Mouse (Mus musculus): Measurements from ENCODE around the gene Orai3. TPM values are rescaled to one million over a fixed set of nuclear protein-coding genes. Genes with fewer than 3 reads are reported as not detected.

Orai3 gene
- polyA plus RNA-seq, 1 experiment, result 24.1 TPM

DNA sequence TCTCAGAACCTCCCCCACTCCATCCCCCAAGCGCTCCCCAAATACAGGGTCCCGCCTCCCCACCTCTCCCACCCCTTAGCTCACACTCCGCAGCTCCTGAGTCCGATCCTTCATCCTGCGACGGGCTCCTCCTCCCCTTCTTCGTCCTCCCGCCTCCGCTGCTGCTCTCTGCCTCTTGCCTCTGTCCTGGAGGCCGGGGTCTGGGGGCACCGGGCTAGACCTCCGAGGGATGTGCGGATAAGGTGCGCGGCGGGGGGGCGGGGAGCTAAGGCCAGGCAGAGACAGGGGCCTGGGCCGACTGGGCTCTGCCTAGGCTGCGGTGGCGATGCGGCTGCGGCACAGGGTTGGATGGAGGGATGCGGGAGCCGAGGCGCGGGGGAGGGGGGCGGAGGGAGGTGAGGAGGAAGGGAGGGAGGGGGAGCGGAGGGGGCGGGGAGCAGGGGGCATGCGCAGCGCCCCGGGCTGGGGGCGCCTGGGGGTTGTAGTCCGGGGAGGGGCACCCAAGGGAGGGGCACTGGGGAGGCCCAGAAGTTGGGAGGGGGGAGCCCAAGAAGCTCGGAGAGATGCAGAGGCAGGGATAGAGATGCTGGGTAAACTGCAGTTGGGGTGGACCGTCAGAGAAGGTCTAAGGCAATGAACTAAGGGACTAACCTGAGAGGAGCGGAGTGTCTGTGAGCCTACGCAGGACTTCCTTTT lies 54.7 kb downstream of the Orai3 start, which contains the start of the genes Stx4a and Stx1b:
Gene Stx4a, plus strand, starts transcription at position 119 of the 696 bp plus-strand sequence.
Gene Stx1b, minus strand, starts transcription at position 374 of the 696 bp plus-strand sequence.
- H3K4me1 ChIP-seq (ENCODE audit: control insufficient read depth, insufficient read depth, low read length), result peaks cover 17% of the 10 kb centered on the region
- 2% methylated on average over 35 of the region's 38 CpGs for WGBS
- peak; percentile 83 to 87 for DNase-seq
- H3K27me3 ChIP-seq (ENCODE audit: control insufficient read depth, insufficient read depth, low read length), result no peaks in the 10 kb centered on the region
- peak within 1 kb of the TSS; percentile 94 for H3K4me3 ChIP-seq (replicated peaks; ENCODE audit: insufficient read depth, low read depth, low read length)
- TF ChIP-seq CTCF (IDR thresholded peaks at IDR 0.05; ENCODE audit: borderline replicate concordance, insufficient read depth, low read depth, low read length), result no peak
- peak; percentile 27; the same call in 1 of the 2 replicates for TF ChIP-seq POLR2A (IDR thresholded peaks at IDR 0.05; ENCODE audit: borderline replicate concordance, insufficient read depth, low read length)
- H3K27ac ChIP-seq (ENCODE audit: insufficient read depth, low read length), result peak within 1 kb of the TSS; percentile 89

Other genes starting within 250 kb of the Orai3 start
- gene Tmem265, start 208.4 kb upstream of the Orai3 start, polyA plus RNA-seq (2012; rRNA removed), result not detected in 2 replicates
- gene Phkg2, start 196.5 kb upstream of the Orai3 start, polyA plus RNA-seq (2012; rRNA removed), result 159 and 161 TPM in 2 replicates
- gene Ccdc189, start 181.2 kb upstream of the Orai3 start, polyA plus RNA-seq (2012; rRNA removed), result 10.1 and 12.2 TPM in 2 replicates
- 53.7 and 56.2 TPM in 2 replicates for gene Rnf40, start 181.0 kb upstream of the Orai3 start, polyA plus RNA-seq (2012; rRNA removed)
- gene Zfp629, start 154.0 kb upstream of the Orai3 start, polyA plus RNA-seq (2012; rRNA removed), result 22.4 and 22.7 TPM in 2 replicates
- gene Bcl7c, start 60.9 kb upstream of the Orai3 start, polyA plus RNA-seq (2012; rRNA removed), result 33.3 and 36.1 TPM in 2 replicates
- gene Ctf1, start 57.1 kb upstream of the Orai3 start, polyA plus RNA-seq (2012; rRNA removed), result 6.4 and 6.5 TPM in 2 replicates
- not detected in 2 replicates for gene Ctf2, start 37.6 kb upstream of the Orai3 start, polyA plus RNA-seq (2012; rRNA removed)
- gene Fbxl19, start 25.3 kb upstream of the Orai3 start, polyA plus RNA-seq (2012; rRNA removed), result 35.2 and 37.8 TPM in 2 replicates
- 23.1 and 25.5 TPM in 2 replicates for gene Setd1a, start 6.9 kb downstream of the Orai3 start, polyA plus RNA-seq (2012; rRNA removed)
- gene Gm49388, start 15.8 kb downstream of the Orai3 start, polyA plus RNA-seq (2012; rRNA removed), result 0.46 and 0.47 TPM in 2 replicates
- gene Hsd3b7, start 30.8 kb downstream of the Orai3 start, polyA plus RNA-seq (2012; rRNA removed), result 30.4 and 39.6 TPM in 2 replicates
- gene Stx4a, start 54.5 kb downstream of the Orai3 start, polyA plus RNA-seq (2012; rRNA removed), result 127 and 153 TPM in 2 replicates
- gene Stx1b, start 54.7 kb downstream of the Orai3 start, polyA plus RNA-seq (2012; rRNA removed), result 452 and 453 TPM in 2 replicates
- 17.8 and 18.8 TPM in 2 replicates for gene Zfp646, start 106.4 kb downstream of the Orai3 start, polyA plus RNA-seq (2012; rRNA removed)
- 10.9 TPM in 2 replicates for gene Zfp668, start 107.0 kb downstream of the Orai3 start, polyA plus RNA-seq (2012; rRNA removed)
- 5.3 and 6.3 TPM in 2 replicates for gene Prss53, start 121.2 kb downstream of the Orai3 start, polyA plus RNA-seq (2012; rRNA removed)
- not detected in 2 replicates for gene Gm21974, start 125.6 kb downstream of the Orai3 start, polyA plus RNA-seq (2012; rRNA removed)
- gene Vkorc1, start 125.8 kb downstream of the Orai3 start, polyA plus RNA-seq (2012; rRNA removed), result 61.5 and 63.1 TPM in 2 replicates
- 69.7 and 71.5 TPM in 2 replicates for gene Bckdk, start 134.3 kb downstream of the Orai3 start, polyA plus RNA-seq (2012; rRNA removed)
- 49.1 and 50.0 TPM in 2 replicates for gene Kat8, start 142.7 kb downstream of the Orai3 start, polyA plus RNA-seq (2012; rRNA removed)
- 0.06 and 0.08 TPM in 2 replicates for gene Prss8, start 160.3 kb downstream of the Orai3 start, polyA plus RNA-seq (2012; rRNA removed)
- gene Prss36, start 176.9 kb downstream of the Orai3 start, polyA plus RNA-seq (2012; rRNA removed), result 15.9 and 18.9 TPM in 2 replicates
- gene Fus, start 197.6 kb downstream of the Orai3 start, polyA plus RNA-seq (2012; rRNA removed), result 451 and 486 TPM in 2 replicates
- 3.9 and 5.1 TPM in 2 replicates for gene Pycard, start 224.1 kb downstream of the Orai3 start, polyA plus RNA-seq (2012; rRNA removed)
- 2.1 and 2.3 TPM in 2 replicates for gene Trim72, start 234.1 kb downstream of the Orai3 start, polyA plus RNA-seq (2012; rRNA removed)